Comparison of ENCODE assay signal across 9 mouse cellular contexts in the genomic region with DNA sequence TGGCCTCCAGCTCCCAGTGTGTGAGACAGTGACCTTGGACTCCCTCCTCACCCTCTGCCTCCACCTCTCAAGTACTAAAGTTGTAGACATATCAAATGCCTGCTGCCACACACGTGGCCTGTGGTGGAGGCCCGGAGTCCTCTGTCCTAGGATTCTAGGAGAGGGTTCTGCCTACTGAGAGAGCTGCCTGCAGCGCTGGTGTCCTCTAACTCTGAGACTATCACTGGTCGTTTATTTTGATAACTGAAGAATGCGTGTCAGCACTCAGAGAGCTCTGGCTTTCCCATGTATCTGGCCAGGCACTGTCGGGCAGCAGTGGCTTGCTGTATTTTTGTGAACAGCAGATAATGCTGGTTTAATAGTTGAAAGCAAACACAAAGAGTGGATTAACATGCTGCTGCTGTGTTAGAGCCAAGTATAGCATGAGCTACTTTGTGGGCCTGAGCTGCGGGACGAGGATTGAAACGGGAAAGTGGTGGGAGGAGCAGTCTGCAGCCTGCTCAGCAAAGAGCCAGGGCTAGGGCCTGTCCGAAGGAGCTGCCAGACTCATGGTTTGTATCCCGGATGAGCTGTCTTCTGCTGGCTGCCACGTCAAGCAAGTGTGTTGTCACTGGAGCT. TPM values are rescaled to one million over a fixed set of nuclear protein-coding genes. Genes with fewer than 3 reads are reported as not detected.
A peak's percentile ranks its signal among the peaks of the same experiment; 100 is the strongest.
DNase-seq lines count a peak whose midpoint lies in the region; ATAC-seq lines count a peak whose summit lies in the region.
"Had no signal": no experiment of that assay in that cellular context is flagged by ENCODE, and none has a peak within 500 bp of the region (broad histone marks: within the 10 kb centered on the region; RNA-seq: fewer than 3 reads in every experiment).

No protein-coding gene starts in this region.

- H3K4me3 ChIP-seq in kidney, embryonic 14.5 days (ENCODE audit: low read length), result no peak overlapping the region
- H3K4me3 ChIP-seq in embryonic facial prominence, embryonic 15.5 days (replicated peaks), result no peak overlapping the region

- H3K9me3 ChIP-seq in kidney, embryonic 14.5 days (ENCODE audit: control insufficient read depth, low read length), result no peaks in the 10 kb centered on the region
- H3K9me3 ChIP-seq in embryonic facial prominence, embryonic 15.5 days (replicated peaks), result no peaks in the 10 kb centered on the region

- DNase-seq in kidney, adult 18-20 months, result no peak
- DNase-seq in heart, postnatal 10 days, result peak; percentile 81 to 83
- DNase-seq in lung, postnatal 36 days, result peak; percentile 47
- no peak for DNase-seq in cerebellum, adult 18-20 months
- no peak for DNase-seq in embryo, embryonic 9.5 days (ENCODE audit: extremely low spot score)
- DNase-seq in spleen, postnatal 36 days (ENCODE audit: low spot score in 2 of 2), result no peak

- peak overlapping the region; percentile 76; the same call in 1 of the 2 replicates for H3K27ac ChIP-seq in kidney, embryonic 14.5 days (ENCODE audit: low read depth, low read length)
- H3K27ac ChIP-seq in embryonic facial prominence, embryonic 15.5 days (replicated peaks), result peak overlapping the region; percentile 67

- H3K9ac ChIP-seq in kidney, embryonic 14.5 days (ENCODE audit: low read depth, low read length), result no peak overlapping the region
- no peak overlapping the region for H3K9ac ChIP-seq in embryonic facial prominence, embryonic 15.5 days

- no peaks in the 10 kb centered on the region for H3K27me3 ChIP-seq in kidney, embryonic 14.5 days (ENCODE audit: control insufficient read depth, insufficient read depth, low read length)
- no peaks in the 10 kb centered on the region for H3K27me3 ChIP-seq in embryonic facial prominence, embryonic 15.5 days
- H3K27me3 ChIP-seq: CH12.LX had no signal

- intact Hi-C loops in heart, postnatal 10 days (cut with DNase I), result no loop called here

- H3K4me1 ChIP-seq in kidney, embryonic 14.5 days (ENCODE audit: control insufficient read depth, insufficient read depth, low read length), result peaks cover 34% of the 10 kb centered on the region
- H3K4me1 ChIP-seq in embryonic facial prominence, embryonic 15.5 days, result peaks cover 80% of the 10 kb centered on the region

- peak; percentile 51 for ATAC-seq in kidney, embryonic 14.5 days (ENCODE audit: low FRiP score, low TSS enrichment)
- no peak for ATAC-seq in embryonic facial prominence, embryonic 15.5 days (ENCODE audit: insufficient number of reproducible peaks, low FRiP score, low TSS enrichment, low read depth)

- no peak overlapping the region for H3K4me2 ChIP-seq in kidney, embryonic 14.5 days (replicated peaks; ENCODE audit: low read depth, low read length)
- no peak overlapping the region for H3K4me2 ChIP-seq in embryonic facial prominence, embryonic 15.5 days (replicated peaks)

- H3K36me3 ChIP-seq in kidney, embryonic 14.5 days (ENCODE audit: control insufficient read depth, insufficient read depth, low read length), result no peaks in the 10 kb centered on the region; the same call in 1 of the 2 replicates
- H3K36me3 ChIP-seq in embryonic facial prominence, embryonic 15.5 days, result 0 out of 2 replicates have a peak, but pooled peaks cover 3% of the 10 kb centered on the region

- WGBS in kidney, embryonic 14.5 days, result 23% methylated on average over 12 of the region's 12 CpGs
- WGBS in embryonic facial prominence, embryonic 15.5 days, result 29% methylated on average over 12 of the region's 12 CpGs

RNA-seq across cellular contexts. Expression of a gene that starts 13.1 kb away (rescaled TPM):
- 30.2 and 36.5 TPM in 2 replicates for polyA plus RNA-seq in kidney, embryonic 14.5 days (2014; fragmentation: Nextera tagmentation; extraction: Ambion mirVana)
- polyA plus RNA-seq in embryonic facial prominence, embryonic 15.5 days (2015; fragmentation: Nextera tagmentation; extraction: Ambion mirVana), result 61.4 and 69.3 TPM in 2 replicates
- total RNA-seq in heart, postnatal 10 days (2021), result 10 to 100 TPM; 79.2 to 91.1 TPM

Comparison
In these comparisons a context has a peak if more than half of its experiments do, and no peak if none do; other contexts are left out.
1. DNase-seq: peak in heart, postnatal 10 days (2 of 2) and lung, postnatal 36 days (single experiment); none in kidney, adult 18-20 months (single experiment), cerebellum, adult 18-20 months (0 of 2), embryo, embryonic 9.5 days (single experiment) and spleen, postnatal 36 days (0 of 2).